Comparison of ENCODE assay signal across 12 mouse cellular contexts in genomic region chr19:3898952-3899351, GRCm38 (mm10).
"Had no signal": no experiment of that assay in that cellular context is flagged by ENCODE, and none has a peak within 500 bp of the region (broad histone marks: within the 10 kb centered on the region; RNA-seq: fewer than 3 reads in every experiment).

No protein-coding gene starts in this region.

- H3K9me3 ChIP-seq: limb, embryonic 10.5 days; liver, embryonic 15.5 days; midbrain, embryonic 12.5 days had no signal

- H3K27me3 ChIP-seq: liver, embryonic 15.5 days; midbrain, embryonic 12.5 days had no signal

- DNase-seq: kidney, adult 18-20 months; kidney, postnatal 10 days; lung, adult 2 months; lung, postnatal 36 days; thymus, postnatal 36 days had no signal

- H3K4me2 ChIP-seq: liver, embryonic 11.5 days; liver, embryonic 15.5 days; midbrain, embryonic 12.5 days had no signal

- H3K9ac ChIP-seq: liver, embryonic 15.5 days; midbrain, embryonic 12.5 days had no signal

- ATAC-seq: lung, postnatal 0 days; midbrain, embryonic 16.5 days had no signal

- H3K27ac ChIP-seq: left cerebral cortex, adult 2 months; limb, embryonic 10.5 days; liver, embryonic 15.5 days; midbrain, embryonic 12.5 days had no signal

- H3K4me3 ChIP-seq: left cerebral cortex, adult 2 months; limb, embryonic 10.5 days; liver, embryonic 15.5 days; midbrain, embryonic 12.5 days had no signal
